Comparison of ENCODE assay signal across 22 mouse cellular contexts in genomic region chr5:18579518-18579917, GRCm38 (mm10).
A peak's percentile ranks its signal among the peaks of the same experiment; 100 is the strongest.
DNase-seq lines count a peak whose midpoint lies in the region; ATAC-seq and TF ChIP-seq lines count a peak whose summit lies in the region.
"Had no signal": no experiment of that assay in that cellular context is flagged by ENCODE, and none has a peak within 500 bp of the region (broad histone marks: within the 10 kb centered on the region; RNA-seq: fewer than 3 reads in every experiment).

No protein-coding gene starts in this region.

- H3K9ac ChIP-seq in forebrain, embryonic 14.5 days (ENCODE audit: low read length), result no peak overlapping the region
- H3K9ac ChIP-seq in forebrain, embryonic 13.5 days, result no peak overlapping the region
- H3K9ac ChIP-seq in ES-E14 (ENCODE audit: insufficient read depth, low read depth, low read length, poor library complexity, severe bottlenecking), result no peak overlapping the region
- H3K9ac ChIP-seq: forebrain, embryonic 12.5 days; heart, embryonic 12.5 days; heart, embryonic 15.5 days; hindbrain, embryonic 14.5 days had no signal

- no peak overlapping the region for H3K4me2 ChIP-seq in forebrain, embryonic 14.5 days (ENCODE audit: low read length)
- no peak overlapping the region for H3K4me2 ChIP-seq in forebrain, embryonic 13.5 days
- H3K4me2 ChIP-seq: forebrain, embryonic 12.5 days; heart, embryonic 12.5 days; heart, embryonic 15.5 days; hindbrain, embryonic 14.5 days had no signal

- no peaks in the 10 kb centered on the region for H3K4me1 ChIP-seq in forebrain, embryonic 14.5 days (ENCODE audit: control insufficient read depth, insufficient read depth, low read length)
- no peaks in the 10 kb centered on the region for H3K4me1 ChIP-seq in forebrain, embryonic 13.5 days
- no peaks in the 10 kb centered on the region for H3K4me1 ChIP-seq in ES-E14 (ENCODE audit: control insufficient read depth in 2 of 2, insufficient read depth in 2 of 2, low read length in 2 of 2, poor library complexity in 1 of 2)
- H3K4me1 ChIP-seq: forebrain, embryonic 12.5 days; heart, embryonic 12.5 days; heart, embryonic 15.5 days; hindbrain, embryonic 10.5 days had no signal

- H3K9me3 ChIP-seq in forebrain, embryonic 14.5 days (replicated peaks; ENCODE audit: control insufficient read depth, low read length), result no peaks in the 10 kb centered on the region
- no peaks in the 10 kb centered on the region; the same call in 1 of the 2 replicates for H3K9me3 ChIP-seq in forebrain, embryonic 13.5 days (replicated peaks)
- no peaks in the 10 kb centered on the region for H3K9me3 ChIP-seq in ES-E14 (ENCODE audit: control insufficient read depth, insufficient read depth, low read depth, low read length)
- H3K9me3 ChIP-seq: forebrain, embryonic 12.5 days; heart, embryonic 12.5 days; heart, embryonic 15.5 days; hindbrain, embryonic 10.5 days had no signal

- no peak overlapping the region for H3K27ac ChIP-seq in forebrain, embryonic 14.5 days (ENCODE audit: low read depth, low read length)
- H3K27ac ChIP-seq in forebrain, embryonic 13.5 days, result no peak overlapping the region
- no peak overlapping the region for H3K27ac ChIP-seq in layer of hippocampus, adult 2 months
- no peak overlapping the region for H3K27ac ChIP-seq in ES-E14 (ENCODE audit: insufficient read depth, low read depth, low read length, poor library complexity, severe bottlenecking)
- H3K27ac ChIP-seq: forebrain, embryonic 12.5 days; heart, embryonic 15.5 days; hindbrain, embryonic 10.5 days; hindbrain, embryonic 14.5 days had no signal

- in situ Hi-C loops in ES-E14 (cut with MboI; ENCODE audit: low sequenced_read_pairs in 2 of 2, unreplicated experiment in 2 of 2), result no loop called here

- TF ChIP-seq CTCF in layer of hippocampus, adult 2 months (conservative IDR thresholded peaks at IDR 0.05), result peak; percentile 59

- ATAC-seq in forebrain, embryonic 14.5 days, result no peak
- no peak for ATAC-seq in forebrain, embryonic 13.5 days
- no peak for ATAC-seq in erythroblast, adult 5-6 weeks (replicated peaks; ENCODE audit: low FRiP score, poor library complexity, severe bottlenecking)
- ATAC-seq: intestine, postnatal 0 days had no signal

- H3K27me3 ChIP-seq in forebrain, embryonic 14.5 days (replicated peaks; ENCODE audit: control insufficient read depth, insufficient read depth, low read length), result no peaks in the 10 kb centered on the region
- H3K27me3 ChIP-seq in forebrain, embryonic 13.5 days, result no peaks in the 10 kb centered on the region
- H3K27me3 ChIP-seq: forebrain, embryonic 12.5 days; heart, embryonic 12.5 days; heart, embryonic 15.5 days had no signal

- H3K4me3 ChIP-seq in forebrain, embryonic 14.5 days (ENCODE audit: low read depth, low read length), result no peak overlapping the region
- no peak overlapping the region for H3K4me3 ChIP-seq in forebrain, embryonic 13.5 days
- H3K4me3 ChIP-seq in layer of hippocampus, adult 2 months, result no peak overlapping the region
- no peak overlapping the region for H3K4me3 ChIP-seq in ES-E14 (ENCODE audit: insufficient read depth in 1 of 2, low read depth in 1 of 2, low read length in 2 of 2, poor library complexity in 1 of 2, severe bottlenecking in 1 of 2)
- H3K4me3 ChIP-seq: forebrain, embryonic 12.5 days; heart, embryonic 12.5 days; heart, embryonic 15.5 days; hindbrain, embryonic 10.5 days had no signal

- DNase-seq in forebrain, embryonic 14.5 days (ENCODE audit: low spot score), result peak; percentile 0
- DNase-seq in layer of hippocampus, adult 2 months (ENCODE audit: low spot score in 2 of 2), result no peak
- no peak for DNase-seq in layer of hippocampus, adult 9-10 months (ENCODE audit: low spot score)
- no peak for DNase-seq in ES-E14 (ENCODE audit: low read depth, low spot score)
- no peak for DNase-seq in cerebellum, adult 11-12 months
- DNase-seq: adrenal gland, postnatal 10 days; adrenal gland, postnatal 36 days; cerebellum, adult 11 months; cerebellum, adult 8-10 months; cerebellum, postnatal 14 days; gastrocnemius, postnatal 25 days; heart, adult 18-20 months; heart, postnatal 10 days; heart, postnatal 36 days had no signal

- no peaks in the 10 kb centered on the region for H3K36me3 ChIP-seq in forebrain, embryonic 14.5 days (ENCODE audit: control insufficient read depth, insufficient read depth, low read length)
- H3K36me3 ChIP-seq in forebrain, embryonic 13.5 days (ENCODE audit: poor library complexity, severe bottlenecking), result no peaks in the 10 kb centered on the region
- no peaks in the 10 kb centered on the region for H3K36me3 ChIP-seq in ES-E14 (ENCODE audit: control insufficient read depth, insufficient read depth, low read length, poor library complexity, severe bottlenecking)
- H3K36me3 ChIP-seq: forebrain, embryonic 12.5 days; heart, embryonic 12.5 days; heart, embryonic 15.5 days; hindbrain, embryonic 10.5 days had no signal

TF ChIP-seq in ES-E14, 5 proteins besides CTCF, POLR2A, EP300 and RAD21:
- TF ChIP-seq HCFC1 (IDR thresholded peaks at IDR 0.05; ENCODE audit: borderline replicate concordance, insufficient read depth, low read length), result no peak
- peak; percentile 64 for TF ChIP-seq ZNF384 (IDR thresholded peaks at IDR 0.05; ENCODE audit: low read depth, low read length)
- TF ChIP-seq ZC3H11A (IDR thresholded peaks at IDR 0.05; ENCODE audit: borderline replicate concordance, low read depth, low read length), result peak; percentile 52
TF ChIP-seq in ES-E14: peak in this region for 2.
